ENCODE assay signal across 8 mouse cellular contexts in the genomic region with DNA sequence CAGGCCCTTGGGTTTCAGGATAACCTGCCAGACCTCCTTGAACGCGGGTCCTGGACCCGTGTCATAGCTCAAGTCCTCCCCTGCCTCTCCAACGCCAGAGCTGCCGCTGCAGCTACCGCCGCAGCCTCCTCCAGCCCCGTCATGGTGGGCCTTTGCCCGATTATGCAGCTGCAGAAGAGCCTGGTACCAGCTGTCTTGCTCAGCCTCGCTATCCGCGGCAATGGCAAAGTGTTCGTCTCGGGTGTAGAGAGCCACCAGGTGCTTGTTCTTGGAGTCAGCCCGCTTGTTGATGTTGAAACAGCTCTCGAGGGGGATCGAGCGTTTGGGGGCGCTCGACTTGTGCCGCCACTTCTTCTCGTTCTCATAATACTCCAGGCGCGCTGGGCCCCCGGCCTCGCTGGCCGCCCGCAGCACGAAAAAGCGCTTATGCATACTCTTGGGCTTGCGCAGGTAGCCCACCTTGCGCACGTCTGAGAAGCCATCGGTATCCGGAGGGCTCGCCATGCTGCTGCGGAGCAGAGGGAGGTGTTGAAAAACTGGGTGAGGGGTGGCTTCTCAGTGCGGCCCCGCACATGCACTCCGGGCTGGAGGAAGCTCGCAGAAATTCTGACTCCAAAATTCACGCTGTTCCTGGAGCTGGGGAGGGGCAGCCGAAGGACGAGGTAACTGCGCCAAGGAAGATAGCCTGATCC. TPM values are rescaled to one million over a fixed set of nuclear protein-coding genes. Genes with fewer than 3 reads are reported as not detected.
DNase-seq lines count a peak whose midpoint lies in the region; ATAC-seq and TF ChIP-seq lines count a peak whose summit lies in the region.

No protein-coding gene starts in this region.

- H3K4me3 ChIP-seq in embryonic fibroblast, embryonic 13.5 days (ENCODE audit: insufficient read depth, low read length) = peak overlapping the region; percentile 70
- peak overlapping the region; percentile 56 to 78 for H3K4me3 ChIP-seq in heart, embryonic 14.5 days (ENCODE audit: control insufficient read depth in 1 of 2, insufficient read depth in 1 of 2, low read depth in 1 of 2, low read length in 2 of 2)
- H3K4me3 ChIP-seq in liver, embryonic 15.5 days (replicated peaks) = peak overlapping the region; percentile 47

- H3K9me3 ChIP-seq in heart, embryonic 14.5 days (ENCODE audit: control insufficient read depth, low read length) = no peaks in the 10 kb centered on the region
- no peaks in the 10 kb centered on the region for H3K9me3 ChIP-seq in liver, embryonic 15.5 days (replicated peaks)

- 0 out of 2 replicates have a peak, but pooled peaks cover 3% of the 10 kb centered on the region for H3K4me1 ChIP-seq in embryonic fibroblast, embryonic 13.5 days (ENCODE audit: control insufficient read depth, insufficient read depth, low read length)
- H3K4me1 ChIP-seq in heart, embryonic 14.5 days (ENCODE audit: control insufficient read depth in 2 of 2, insufficient read depth in 2 of 2, low read length in 2 of 2) = peaks cover 16 to 31% of the 10 kb centered on the region in 2 experiments; a peak in 3 of 4 replicates
- H3K4me1 ChIP-seq in liver, embryonic 15.5 days (replicated peaks) = peaks cover 10% of the 10 kb centered on the region; the same call in 1 of the 2 replicates

- peak; percentile 9; the same call in 1 of the 2 replicates for TF ChIP-seq POLR2A in embryonic fibroblast, embryonic 13.5 days (IDR thresholded peaks at IDR 0.05; ENCODE audit: low read depth, low read length)

- ATAC-seq in heart, embryonic 14.5 days (ENCODE audit: insufficient number of reproducible peaks, insufficient read depth, low FRiP score, low read depth) = no peak
- no peak for ATAC-seq in liver, embryonic 15.5 days (ENCODE audit: insufficient read depth)

- TF ChIP-seq CTCF in embryonic fibroblast, embryonic 13.5 days (IDR thresholded peaks at IDR 0.05; ENCODE audit: borderline replicate concordance, insufficient read depth, low read length) = no peak

- H3K9ac ChIP-seq in heart, embryonic 14.5 days (ENCODE audit: low read length) = peak overlapping the region; percentile 96
- peak overlapping the region; percentile 16; the same call in 1 of the 2 replicates for H3K9ac ChIP-seq in liver, embryonic 15.5 days

- peaks cover 24% of the 10 kb centered on the region for H3K36me3 ChIP-seq in heart, embryonic 14.5 days (ENCODE audit: control insufficient read depth, insufficient read depth, low read length)
- H3K36me3 ChIP-seq in liver, embryonic 15.5 days (replicated peaks) = peaks cover 7% of the 10 kb centered on the region; the same call in 1 of the 2 replicates

- WGBS in heart, embryonic 14.5 days = under 1% methylated on average over 45 of the region's 45 CpGs
- 1% methylated on average over 45 of the region's 45 CpGs for WGBS in liver, embryonic 15.5 days (ENCODE audit: insufficient replicate concordance)

- H3K27me3 ChIP-seq in heart, embryonic 14.5 days (ENCODE audit: control insufficient read depth, insufficient read depth, low read length) = peaks cover 14% of the 10 kb centered on the region; the same call in 1 of the 2 replicates
- H3K27me3 ChIP-seq in liver, embryonic 15.5 days = peaks cover 89% of the 10 kb centered on the region

- H3K27ac ChIP-seq in embryonic fibroblast, embryonic 13.5 days (ENCODE audit: insufficient read depth, low read length) = peak overlapping the region; percentile 82
- peak overlapping the region; percentile 93 to 98 for H3K27ac ChIP-seq in heart, embryonic 14.5 days (replicated peaks in 1 of 2; ENCODE audit: control insufficient read depth in 1 of 2, insufficient read depth in 1 of 2, low read depth in 2 of 2, low read length in 2 of 2)
- H3K27ac ChIP-seq in liver, embryonic 15.5 days (replicated peaks) = peak overlapping the region; percentile 64

- DNase-seq in urinary bladder, adult 2 months (ENCODE audit: low spot score) = peak; percentile 50
- no peak for DNase-seq in urinary bladder, postnatal 10 days (ENCODE audit: low spot score)
- peak; percentile 57 for DNase-seq in kidney, postnatal 14 days
- DNase-seq in ovary, adult 18-20 months (ENCODE audit: low spot score) = peak; percentile 34
- peak; percentile 39 for DNase-seq in thymus, postnatal 4 days

- H3K4me2 ChIP-seq in heart, embryonic 14.5 days (ENCODE audit: low read length) = peak overlapping the region; percentile 73
- peak overlapping the region; percentile 60 for H3K4me2 ChIP-seq in liver, embryonic 15.5 days

RNA-seq across cellular contexts. Expression of gene Irs1, which starts 1.1 kb away (rescaled TPM):
- 6.6 and 7.7 TPM in 2 replicates for polyA plus RNA-seq in urinary bladder, adult 2 months (2012; rRNA removed)
- 27.5 and 41.2 TPM in 2 replicates for polyA plus RNA-seq in embryonic fibroblast, embryonic 13.5 days (2011; ENCODE audit: insufficient read length, low read depth, missing spikeins)
- polyA plus RNA-seq in heart, embryonic 14.5 days (2014; fragmentation: Nextera tagmentation; extraction: Ambion mirVana) = 10.5 and 10.7 TPM in 2 replicates
- 1.1 and 1.2 TPM in 2 replicates for polyA plus RNA-seq in liver, embryonic 15.5 days (2015; fragmentation: Nextera tagmentation; extraction: Ambion mirVana)

RNA-seq across cellular contexts. Expression of gene Rhbdd1, which starts 26.1 kb away (rescaled TPM):
- polyA plus RNA-seq in urinary bladder, adult 2 months (2012; rRNA removed) = 28.6 and 30.3 TPM in 2 replicates
- polyA plus RNA-seq in embryonic fibroblast, embryonic 13.5 days (2011; ENCODE audit: insufficient read length, low read depth, missing spikeins) = 38.0 and 40.7 TPM in 2 replicates
- polyA plus RNA-seq in heart, embryonic 14.5 days (2014; fragmentation: Nextera tagmentation; extraction: Ambion mirVana) = 7.0 and 8.7 TPM in 2 replicates
- 8.6 and 9.2 TPM in 2 replicates for polyA plus RNA-seq in liver, embryonic 15.5 days (2015; fragmentation: Nextera tagmentation; extraction: Ambion mirVana)

RNA-seq across cellular contexts. Expression of gene Gm9747, which starts 57.2 kb away (rescaled TPM):
- polyA plus RNA-seq in urinary bladder, adult 2 months (2012; rRNA removed) = 0.04 TPM in 1 of 2 replicates, not detected in the other
- not detected in 2 replicates for polyA plus RNA-seq in embryonic fibroblast, embryonic 13.5 days (2011; ENCODE audit: insufficient read length, low read depth, missing spikeins)
- 38.8 and 40.1 TPM in 2 replicates for polyA plus RNA-seq in heart, embryonic 14.5 days (2014; fragmentation: Nextera tagmentation; extraction: Ambion mirVana)
- 3.2 and 4.9 TPM in 2 replicates for polyA plus RNA-seq in liver, embryonic 15.5 days (2015; fragmentation: Nextera tagmentation; extraction: Ambion mirVana)
